ENCODE assay signal across 8 mouse cellular contexts in genomic region chr9:63862427-63862826, GRCm38 (mm10).
DNase-seq lines count a peak whose midpoint lies in the region; ATAC-seq and TF ChIP-seq lines count a peak whose summit lies in the region.

No protein-coding gene starts in this region.

- no peak overlapping the region for H3K27ac ChIP-seq in heart, postnatal 0 days (ENCODE audit: low read depth)
- H3K27ac ChIP-seq in heart, embryonic 11.5 days (ENCODE audit: low read depth, low read length): no peak overlapping the region
- no peak overlapping the region for H3K27ac ChIP-seq in stomach, postnatal 0 days (replicated peaks)

- H3K27me3 ChIP-seq in heart, postnatal 0 days (ENCODE audit: control insufficient read depth, insufficient read depth, low read length): no peaks in the 10 kb centered on the region
- H3K27me3 ChIP-seq in heart, embryonic 11.5 days (ENCODE audit: control insufficient read depth, insufficient read depth, low read length): no peaks in the 10 kb centered on the region
- H3K27me3 ChIP-seq in stomach, postnatal 0 days (ENCODE audit: control insufficient read depth, insufficient read depth, low read length): no peaks in the 10 kb centered on the region

- H3K4me2 ChIP-seq in heart, postnatal 0 days (ENCODE audit: low read depth, low read length): no peak overlapping the region
- no peak overlapping the region for H3K4me2 ChIP-seq in heart, embryonic 11.5 days
- H3K4me2 ChIP-seq in stomach, postnatal 0 days (replicated peaks; ENCODE audit: low read depth): no peak overlapping the region

- peak; percentile 83 for DNase-seq in heart, postnatal 0 days (ENCODE audit: low spot score)
- peak; percentile 9 for DNase-seq in thymus, postnatal 25 days
- DNase-seq in thymus, postnatal 10 days (ENCODE audit: low spot score in 2 of 2): no peak
- DNase-seq in stomach, postnatal 0 days (ENCODE audit: low spot score): peak; percentile 58
- DNase-seq in gastrocnemius, postnatal 25 days: no peak
- no peak for DNase-seq in heart, adult 9 months (ENCODE audit: low spot score in 2 of 2)

- peak; percentile 54 for TF ChIP-seq CTCF in heart, postnatal 0 days (IDR thresholded peaks at IDR 0.05; ENCODE audit: low read depth)
- TF ChIP-seq CTCF in stomach, postnatal 0 days (IDR thresholded peaks at IDR 0.05; ENCODE audit: low read depth): peak; percentile 62

- WGBS in heart, postnatal 0 days: 41% methylated on average over 6 of the region's 6 CpGs
- 29% methylated on average over 6 of the region's 6 CpGs for WGBS in heart, embryonic 11.5 days (ENCODE audit: insufficient replicate concordance)
- WGBS in stomach, postnatal 0 days: 37% methylated on average over 6 of the region's 6 CpGs

- TF ChIP-seq EP300 in heart, postnatal 0 days (IDR thresholded peaks at IDR 0.05; ENCODE audit: low read depth): no peak
- TF ChIP-seq EP300 in stomach, postnatal 0 days (optimal IDR thresholded peaks at IDR 0.05): no peak

- no peaks in the 10 kb centered on the region for H3K36me3 ChIP-seq in heart, postnatal 0 days (replicated peaks; ENCODE audit: control insufficient read depth, insufficient read depth, low read length)
- H3K36me3 ChIP-seq in heart, embryonic 11.5 days (ENCODE audit: control insufficient read depth, insufficient read depth, low read length): no peaks in the 10 kb centered on the region
- no peaks in the 10 kb centered on the region for H3K36me3 ChIP-seq in stomach, postnatal 0 days (ENCODE audit: control insufficient read depth, insufficient read depth, low read length)

- H3K9me3 ChIP-seq in heart, postnatal 0 days (replicated peaks; ENCODE audit: control insufficient read depth, low read length): no peaks in the 10 kb centered on the region
- no peaks in the 10 kb centered on the region for H3K9me3 ChIP-seq in heart, embryonic 11.5 days (replicated peaks; ENCODE audit: control insufficient read depth, low read length)
- H3K9me3 ChIP-seq in stomach, postnatal 0 days (ENCODE audit: control insufficient read depth, low read length): no peaks in the 10 kb centered on the region

- no peak overlapping the region for H3K9ac ChIP-seq in heart, postnatal 0 days (replicated peaks; ENCODE audit: low read depth, low read length)
- H3K9ac ChIP-seq in heart, embryonic 11.5 days (ENCODE audit: low read depth, low read length): no peak overlapping the region
- H3K9ac ChIP-seq in stomach, postnatal 0 days (ENCODE audit: low read length): no peak overlapping the region

- ATAC-seq in heart, postnatal 0 days (ENCODE audit: insufficient read depth, low read depth): peak; percentile 81; the same call in 1 of the 2 replicates
- no peak for ATAC-seq in heart, embryonic 11.5 days (replicated peaks; ENCODE audit: insufficient number of reproducible peaks, low FRiP score, low TSS enrichment)
- ATAC-seq in hematopoietic stem cell, adult 5-6 weeks (replicated peaks in 1 of 2; ENCODE audit: insufficient read depth in 1 of 2, low FRiP score in 2 of 2, low TSS enrichment in 1 of 2, low read depth in 1 of 2, poor library complexity in 2 of 2, severe bottlenecking in 2 of 2): peak; percentile 82 to 90
- no peak for ATAC-seq in stomach, postnatal 0 days (ENCODE audit: low FRiP score, low TSS enrichment)

- no peak overlapping the region for H3K4me3 ChIP-seq in heart, postnatal 0 days (ENCODE audit: low read depth, low read length)
- no peak overlapping the region for H3K4me3 ChIP-seq in heart, embryonic 11.5 days (ENCODE audit: low read depth, low read length)
- no peak overlapping the region for H3K4me3 ChIP-seq in stomach, postnatal 0 days (ENCODE audit: low read depth, low read length)

- H3K4me1 ChIP-seq in heart, postnatal 0 days (ENCODE audit: control insufficient read depth, insufficient read depth): no peaks in the 10 kb centered on the region
- H3K4me1 ChIP-seq in heart, embryonic 11.5 days (ENCODE audit: control insufficient read depth, insufficient read depth, low read length): peaks cover 17% of the 10 kb centered on the region; the same call in 1 of the 2 replicates
- no peaks in the 10 kb centered on the region for H3K4me1 ChIP-seq in stomach, postnatal 0 days (replicated peaks; ENCODE audit: control insufficient read depth, insufficient read depth)

Comparison
In these comparisons a context has a peak if more than half of its experiments do, and no peak if none do; other contexts are left out.
1. ATAC-seq: peak in heart, postnatal 0 days (single experiment) and hematopoietic stem cell, adult 5-6 weeks (2 of 2); none in heart, embryonic 11.5 days (single experiment) and stomach, postnatal 0 days (single experiment).
2. DNase-seq: peak in heart, postnatal 0 days (single experiment), thymus, postnatal 25 days (single experiment) and stomach, postnatal 0 days (single experiment); none in thymus, postnatal 10 days (0 of 2), gastrocnemius, postnatal 25 days (single experiment) and heart, adult 9 months (0 of 2).